In genomic region chr19:53311524-53312335, GRCm38 (mm10) we compare ENCODE assay signal across 8 mouse cellular contexts. TPM values are rescaled to one million over a fixed set of nuclear protein-coding genes. Genes with fewer than 3 reads are reported as not detected.
A peak's percentile ranks its signal among the peaks of the same experiment; 100 is the strongest.
DNase-seq lines count a peak whose midpoint lies in the region; ATAC-seq lines count a peak whose summit lies in the region.

No protein-coding gene starts in this region.

- no peaks in the 10 kb centered on the region for H3K9me3 ChIP-seq in megakaryocyte, embryonic 14.5 days
- H3K9me3 ChIP-seq in intestine, embryonic 15.5 days: no peaks in the 10 kb centered on the region
- no peaks in the 10 kb centered on the region for H3K9me3 ChIP-seq in liver, embryonic 13.5 days (replicated peaks)
- no peaks in the 10 kb centered on the region for H3K9me3 ChIP-seq in neural tube, embryonic 14.5 days (ENCODE audit: control insufficient read depth, low read length)

- H3K27me3 ChIP-seq in megakaryocyte, embryonic 14.5 days (replicated peaks): peaks cover 2% of the 10 kb centered on the region
- H3K27me3 ChIP-seq in intestine, embryonic 15.5 days (replicated peaks): no peaks in the 10 kb centered on the region
- H3K27me3 ChIP-seq in liver, embryonic 13.5 days: no peaks in the 10 kb centered on the region; the same call in 1 of the 2 replicates
- no peaks in the 10 kb centered on the region for H3K27me3 ChIP-seq in neural tube, embryonic 14.5 days (ENCODE audit: control insufficient read depth, insufficient read depth, low read length)

- peak overlapping the region; percentile 99 for H3K4me3 ChIP-seq in megakaryocyte, embryonic 14.5 days (replicated peaks)
- H3K4me3 ChIP-seq in intestine, embryonic 15.5 days (replicated peaks): peak overlapping the region; percentile 95
- H3K4me3 ChIP-seq in liver, embryonic 13.5 days (replicated peaks): peak overlapping the region; percentile 96
- peak overlapping the region; percentile 88 for H3K4me3 ChIP-seq in neural tube, embryonic 14.5 days (ENCODE audit: low read depth, low read length)

- intact Hi-C loops in gastrocnemius, postnatal 14 days (cut with DNase I; ENCODE audit: low total_unique reads): no loop called here

- peak overlapping the region; percentile 91 for H3K4me2 ChIP-seq in intestine, embryonic 15.5 days (replicated peaks)
- H3K4me2 ChIP-seq in liver, embryonic 13.5 days: peak overlapping the region; percentile 100
- H3K4me2 ChIP-seq in neural tube, embryonic 14.5 days (ENCODE audit: low read depth, low read length): peak overlapping the region; percentile 86

- no peak for ATAC-seq in megakaryocyte, adult 5-6 weeks (ENCODE audit: poor library complexity, severe bottlenecking)
- ATAC-seq in intestine, embryonic 15.5 days: no peak
- peak; percentile 2; the same call in 1 of the 2 replicates for ATAC-seq in liver, embryonic 13.5 days (ENCODE audit: low read depth)
- ATAC-seq in neural tube, embryonic 14.5 days (ENCODE audit: low read depth): no peak

- peaks cover 30% of the 10 kb centered on the region for H3K4me1 ChIP-seq in megakaryocyte, embryonic 14.5 days
- H3K4me1 ChIP-seq in intestine, embryonic 15.5 days (replicated peaks): peaks cover 13% of the 10 kb centered on the region
- peaks cover 42% of the 10 kb centered on the region for H3K4me1 ChIP-seq in liver, embryonic 13.5 days (replicated peaks)
- H3K4me1 ChIP-seq in neural tube, embryonic 14.5 days (ENCODE audit: control insufficient read depth, insufficient read depth, low read length): peaks cover 13% of the 10 kb centered on the region; the same call in 1 of the 2 replicates

- WGBS in intestine, embryonic 15.5 days: under 1% methylated on average over 37 of the region's 37 CpGs
- under 1% methylated on average over 37 of the region's 37 CpGs for WGBS in liver, embryonic 13.5 days (ENCODE audit: insufficient replicate concordance)
- WGBS in neural tube, embryonic 14.5 days: under 1% methylated on average over 37 of the region's 37 CpGs

- H3K36me3 ChIP-seq in megakaryocyte, embryonic 14.5 days (replicated peaks; ENCODE audit: low read length): peaks cover 19% of the 10 kb centered on the region
- no peaks in the 10 kb centered on the region for H3K36me3 ChIP-seq in intestine, embryonic 15.5 days
- H3K36me3 ChIP-seq in liver, embryonic 13.5 days: no peaks in the 10 kb centered on the region
- H3K36me3 ChIP-seq in neural tube, embryonic 14.5 days (ENCODE audit: control insufficient read depth, insufficient read depth, low read length): no peaks in the 10 kb centered on the region

- DNase-seq in cerebellum, postnatal 14 days: peak; percentile 58 to 64
- DNase-seq in gastrocnemius, postnatal 14 days: peak; percentile 43
- peak; percentile 39 for DNase-seq in liver, embryonic 13.5 days
- no peak for DNase-seq in frontal cortex, postnatal 25 days (ENCODE audit: low spot score in 2 of 2)

- peak overlapping the region; percentile 95 for H3K27ac ChIP-seq in intestine, embryonic 15.5 days
- peak overlapping the region; percentile 95 for H3K27ac ChIP-seq in liver, embryonic 13.5 days
- peak overlapping the region; percentile 97 for H3K27ac ChIP-seq in neural tube, embryonic 14.5 days (ENCODE audit: low read depth, low read length)

- peak overlapping the region; percentile 90 for H3K9ac ChIP-seq in intestine, embryonic 15.5 days
- H3K9ac ChIP-seq in liver, embryonic 13.5 days: peak overlapping the region; percentile 97
- H3K9ac ChIP-seq in neural tube, embryonic 14.5 days (replicated peaks; ENCODE audit: low read depth, low read length): peak overlapping the region; percentile 91

RNA-seq across cellular contexts. Expression of gene Mxi1, which starts 1.4 kb away (rescaled TPM):
- 32.9 and 41.2 TPM in 2 replicates for polyA plus RNA-seq in megakaryocyte, embryonic 14.5 days (2012; ENCODE audit: insufficient read depth, low replicate concordance)
- total RNA-seq in megakaryocyte, adult 5-6 weeks (2015): 42.1 and 42.8 TPM in 2 replicates
- total RNA-seq in megakaryocyte, adult 5-6 weeks (2017): 74.0 and 91.1 TPM in 2 replicates
- total RNA-seq in gastrocnemius, postnatal 14 days (2021): 10 to 100 TPM; 30.5 to 31.5 TPM
- 34.0 and 34.5 TPM in 2 replicates for polyA plus RNA-seq in intestine, embryonic 15.5 days (2015; fragmentation: Nextera tagmentation; extraction: Ambion mirVana)
- 31.0 and 33.3 TPM in 2 replicates for polyA plus RNA-seq in liver, embryonic 13.5 days (2015; fragmentation: Nextera tagmentation; extraction: Ambion mirVana)
- 41.8 and 57.5 TPM in 2 replicates for polyA plus RNA-seq in neural tube, embryonic 14.5 days (2014; fragmentation: Nextera tagmentation; extraction: Ambion mirVana)

RNA-seq across cellular contexts. Expression of gene Gm10197, which starts 59.8 kb away (rescaled TPM):
- polyA plus RNA-seq in megakaryocyte, embryonic 14.5 days (2012; ENCODE audit: insufficient read depth, low replicate concordance): not detected in 2 replicates
- not detected in 2 replicates for total RNA-seq in megakaryocyte, adult 5-6 weeks (2015)
- total RNA-seq in megakaryocyte, adult 5-6 weeks (2017): not detected in 2 replicates
- not detected for total RNA-seq in gastrocnemius, postnatal 14 days (2021)
- polyA plus RNA-seq in intestine, embryonic 15.5 days (2015; fragmentation: Nextera tagmentation; extraction: Ambion mirVana): 1.4 TPM in 1 of 2 replicates, not detected in the other
- polyA plus RNA-seq in liver, embryonic 13.5 days (2015; fragmentation: Nextera tagmentation; extraction: Ambion mirVana): not detected in 2 replicates
- polyA plus RNA-seq in neural tube, embryonic 14.5 days (2014; fragmentation: Nextera tagmentation; extraction: Ambion mirVana): 8.7 TPM in 1 of 2 replicates, not detected in the other

Comparison
In these comparisons a context has a peak if more than half of its experiments do, and no peak if none do; other contexts are left out.
1. DNase-seq: peak in cerebellum, postnatal 14 days (2 of 2), gastrocnemius, postnatal 14 days (single experiment) and liver, embryonic 13.5 days (single experiment); none in frontal cortex, postnatal 25 days (0 of 2).
2. Peak in every context shown above with its lines, with median percentiles within 50 percentile points of each other: H3K4me3 ChIP-seq, H3K27ac ChIP-seq, H3K4me2 ChIP-seq and H3K9ac ChIP-seq.